Mouse (Mus musculus): ENCODE measurements at regions not wholly inside any gene's neighbourhood (a gene's known extent, or its start where the extent isn't known, plus 50 kb on each side); places are given as distances from the start of the nearest gene placed in this dataset.
A peak's percentile ranks its signal among the peaks of the same experiment; 100 is the strongest.

- no peak for DNase-seq
These were observed 231.9 kb downstream of the 4933412E24Rik start for GRCm38 (mm10) chr15:59784556-59784929.

GRCm38 (mm10) chr15:59783782-59784555 lies 232.4 kb downstream of the 4933412E24Rik start:
- peak; percentile 78 for DNase-seq

GRCm38 (mm10) chr15:59783393-59783781 lies 233.0 kb downstream of the 4933412E24Rik start:
- peak in 1 of 2 experiments; percentile 32 for DNase-seq

- no peak for DNase-seq
These were observed 235.9 kb downstream of the 4933412E24Rik start for GRCm38 (mm10) chr15:59780506-59780905.

DNA sequence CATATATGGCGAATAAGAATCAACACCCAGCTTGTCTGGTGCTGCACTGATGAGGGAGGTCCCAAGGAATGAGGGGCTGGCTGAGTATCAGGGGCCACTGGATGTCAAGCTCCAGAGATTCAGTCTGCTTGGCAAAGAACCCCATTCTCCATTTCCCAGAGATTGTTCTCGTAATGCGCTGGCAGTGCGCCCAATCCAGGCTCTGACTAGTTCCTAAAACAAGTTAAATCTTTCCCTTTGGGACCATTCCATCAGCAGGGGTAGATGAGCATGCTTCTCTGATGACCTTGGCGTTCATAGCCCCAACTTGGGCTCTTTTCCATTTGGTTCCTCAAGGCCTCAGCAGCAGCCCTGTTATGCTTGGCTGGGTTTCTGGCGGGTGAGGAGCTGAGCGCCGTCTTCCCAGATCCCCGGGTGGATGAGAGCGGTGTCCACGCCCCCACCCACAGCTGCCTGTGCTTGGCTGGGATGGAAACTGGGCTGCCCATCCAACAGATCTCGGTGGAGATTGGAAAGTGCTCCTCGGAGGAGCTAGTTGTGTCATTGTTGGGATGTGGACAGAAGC lies 239.0 kb downstream of the 4933412E24Rik start:
- peak; percentile 69 to 88 for DNase-seq

DNA sequence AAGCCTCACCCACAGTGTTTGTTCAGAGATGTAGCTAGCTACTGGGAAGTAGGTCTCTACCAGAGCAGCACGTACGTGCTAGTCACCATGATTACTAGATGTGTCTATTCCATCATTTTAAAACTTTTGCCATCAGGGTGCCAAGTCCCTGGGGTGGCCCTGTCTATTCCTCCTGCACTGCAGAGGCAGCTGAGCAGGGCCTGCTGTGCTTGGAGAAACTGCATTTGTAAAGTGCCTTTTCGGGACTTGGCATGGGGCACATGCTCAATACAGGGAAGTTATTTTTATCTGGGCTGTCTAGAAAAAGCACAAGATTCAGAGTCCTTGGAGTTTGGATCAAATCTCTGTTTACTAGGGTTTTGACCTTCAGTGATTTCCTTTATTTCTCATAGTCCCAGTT lies 240.6 kb downstream of the 4933412E24Rik start:
- no peak for DNase-seq

GRCm38 (mm10) chr15:59773983-59774382 lies 242.4 kb downstream of the 4933412E24Rik start:
- peak; percentile 49 to 60 for DNase-seq

DNA sequence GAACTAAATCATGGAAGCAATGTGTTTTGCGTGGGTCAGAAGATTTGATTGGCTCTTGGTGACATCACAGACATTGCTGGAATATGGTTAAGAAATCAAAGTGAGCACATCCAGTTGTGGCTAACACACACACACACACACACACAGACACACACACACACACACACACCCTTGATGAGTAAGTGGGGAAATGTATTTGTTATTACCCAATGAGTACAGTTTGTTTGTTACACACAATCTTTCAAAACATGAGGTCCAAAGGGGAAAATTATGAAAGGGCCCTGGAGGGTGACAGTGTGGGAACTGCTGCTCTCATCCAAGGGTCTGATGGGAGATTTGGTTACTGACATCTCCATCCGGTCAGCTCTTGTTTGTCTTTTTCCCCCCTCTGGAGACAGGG lies 243.8 kb downstream of the 4933412E24Rik start:
- DNase-seq: peak; percentile 34 to 45

- no peak for DNase-seq
These were observed 254.4 kb downstream of the 4933412E24Rik start for GRCm38 (mm10) chr15:59762061-59762460.

DNA sequence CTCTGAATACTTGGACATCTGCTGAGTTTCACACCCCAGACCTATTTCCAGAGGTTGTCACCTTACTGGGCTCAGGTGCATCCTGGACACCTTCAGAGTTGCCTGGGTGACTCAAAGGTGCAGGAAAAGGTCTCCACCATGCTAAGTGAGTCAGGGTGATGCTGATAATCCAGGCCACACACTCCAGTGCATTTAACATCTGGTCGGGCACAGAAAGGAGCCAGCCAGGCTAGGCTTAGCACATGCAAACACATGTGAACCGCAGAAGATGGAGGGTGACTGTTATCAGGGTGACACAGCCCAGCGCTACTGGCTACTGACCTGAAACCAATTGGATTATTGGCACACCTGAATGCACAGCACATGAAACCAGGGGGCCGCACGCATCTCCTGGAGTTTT lies 255.9 kb downstream of the 4933412E24Rik start:
- DNase-seq: no peak

- peak; percentile 62 to 68 for DNase-seq
These were observed 256.8 kb downstream of the 4933412E24Rik start for GRCm38 (mm10) chr15:59759566-59759965.

- DNase-seq: no peak
These were observed 257.4 kb downstream of the 4933412E24Rik start for GRCm38 (mm10) chr15:59758971-59759370.

DNA sequence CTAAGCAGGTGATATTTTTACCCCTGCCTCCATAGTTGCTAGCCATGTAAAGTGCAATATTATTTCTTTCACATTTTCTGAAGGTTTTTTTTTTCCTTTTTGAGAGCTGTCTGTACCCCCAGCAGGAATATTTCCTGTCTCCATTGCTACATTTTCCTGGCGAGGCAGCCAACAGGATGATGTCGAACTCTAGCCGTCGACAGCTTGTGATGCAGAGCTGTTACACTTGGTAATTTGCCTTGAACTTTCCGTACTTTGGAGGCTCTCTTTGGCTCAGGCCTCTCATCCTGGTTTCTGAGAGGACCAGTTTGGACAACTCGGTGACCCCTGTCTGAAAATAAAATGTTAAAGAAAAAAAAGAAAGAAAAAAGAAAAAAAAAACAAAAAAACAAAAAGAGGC lies 260.3 kb downstream of the 4933412E24Rik start:
- peak; percentile 22 to 59 for DNase-seq

DNA sequence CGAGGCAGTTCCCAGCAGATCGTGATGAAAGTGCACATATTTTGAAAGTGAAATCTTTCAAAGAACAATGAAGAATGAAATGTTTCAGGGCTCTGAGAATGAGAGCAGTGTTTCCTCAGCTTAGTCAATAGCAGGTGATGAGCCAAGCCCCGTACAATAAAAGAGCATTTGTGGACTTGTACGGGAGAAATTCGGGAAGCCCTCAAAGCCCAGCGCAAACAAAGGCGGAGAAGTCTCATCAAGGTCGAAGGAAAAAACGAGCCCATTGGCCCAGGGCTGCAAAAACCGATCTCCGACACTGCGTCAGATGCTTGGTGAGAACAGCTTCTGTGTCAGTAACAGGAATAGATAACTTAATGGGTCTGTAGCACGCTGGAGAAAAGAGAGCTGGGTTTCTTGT lies 261.5 kb downstream of the 4933412E24Rik start:
- DNase-seq: no peak

DNA sequence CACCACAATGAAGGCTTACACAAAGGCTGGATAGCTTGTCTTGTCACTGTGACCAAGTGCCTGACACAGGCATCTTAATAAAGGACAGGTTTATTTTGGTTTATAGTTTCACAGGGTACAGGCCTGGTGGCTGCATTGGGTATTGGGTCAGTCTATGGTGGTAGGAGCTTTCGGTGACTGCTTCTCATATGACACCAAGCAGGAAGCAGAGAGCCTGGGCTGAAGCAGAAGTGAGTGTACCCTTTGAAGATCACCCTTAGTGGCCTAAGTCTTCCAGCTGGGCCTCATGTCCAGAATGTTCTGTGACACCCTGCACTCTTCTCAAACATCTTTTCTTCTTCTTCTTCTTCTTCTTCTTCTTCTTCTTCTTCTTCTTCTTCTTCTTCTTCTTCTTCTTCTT lies 264.1 kb downstream of the 4933412E24Rik start:
- no peak for DNase-seq

DNA sequence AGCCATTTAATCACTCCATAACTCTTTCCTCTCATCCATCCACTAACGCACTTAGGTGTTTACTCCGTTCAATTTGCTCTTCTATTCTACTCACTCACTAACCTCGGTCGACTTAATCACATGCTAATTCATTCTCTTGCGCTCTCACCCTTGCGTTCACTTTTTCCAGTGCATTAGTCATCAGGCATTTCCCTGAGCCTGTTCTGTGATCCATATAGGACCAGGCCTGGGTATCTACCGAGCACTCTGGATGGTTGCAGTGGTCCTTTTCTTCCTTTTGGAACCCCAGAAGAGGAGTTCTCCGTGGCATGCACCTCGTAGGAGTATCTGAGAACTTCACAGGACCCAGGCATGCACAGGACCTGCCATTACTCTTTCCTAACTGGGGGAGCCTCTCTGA lies 270.1 kb downstream of the 4933412E24Rik start:
- no peak for DNase-seq

GRCm38 (mm10) chr15:59744411-59744931 lies 271.9 kb downstream of the 4933412E24Rik start:
- peak in 1 of 2 experiments; percentile 26 for DNase-seq

DNA sequence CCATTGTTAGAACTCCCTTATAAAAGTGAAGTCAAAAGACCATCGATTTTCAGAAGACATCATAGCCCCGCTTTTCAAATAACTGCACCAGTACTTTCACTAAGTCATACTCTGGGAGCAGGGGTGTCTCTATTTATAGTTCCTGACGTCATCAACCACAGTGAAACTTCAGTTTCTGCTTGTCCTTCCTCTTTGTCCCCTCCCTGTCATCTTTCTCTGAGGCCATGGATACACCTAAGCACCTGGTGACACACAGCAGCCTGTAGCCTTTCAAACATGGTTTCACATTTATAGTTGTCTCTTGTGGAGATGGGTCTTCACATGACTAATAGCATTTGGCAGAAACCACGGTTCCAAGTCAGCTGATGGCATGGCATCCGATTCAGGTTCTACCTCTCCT lies 277.2 kb downstream of the 4933412E24Rik start:
- no peak for DNase-seq

DNA sequence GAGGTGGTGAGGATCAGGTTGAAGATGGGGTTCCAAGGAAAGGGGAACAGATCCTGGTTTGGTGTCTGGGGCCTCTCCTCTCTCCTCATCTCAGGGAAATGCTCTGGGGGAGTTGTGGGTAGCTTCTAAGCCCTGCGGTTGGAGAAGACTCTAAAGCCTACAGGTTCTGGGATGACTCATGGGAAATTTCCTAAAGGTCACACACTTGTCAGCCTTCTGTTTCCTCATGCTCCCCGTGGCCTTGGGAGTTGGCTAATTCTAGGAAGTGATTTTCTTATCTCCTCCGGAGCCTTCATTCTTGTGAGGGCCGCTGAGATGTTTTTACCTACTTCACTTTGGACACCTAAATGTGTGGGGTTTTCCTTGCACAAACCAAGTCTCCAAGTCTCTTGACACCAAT lies 279.2 kb downstream of the 4933412E24Rik start:
- no peak for DNase-seq

- no peak for DNase-seq
These were observed 282.0 kb downstream of the 4933412E24Rik start for GRCm38 (mm10) chr15:59734376-59734775.

- DNase-seq: no peak
These were observed 282.5 kb downstream of the 4933412E24Rik start for GRCm38 (mm10) chr15:59733932-59734331.

DNA sequence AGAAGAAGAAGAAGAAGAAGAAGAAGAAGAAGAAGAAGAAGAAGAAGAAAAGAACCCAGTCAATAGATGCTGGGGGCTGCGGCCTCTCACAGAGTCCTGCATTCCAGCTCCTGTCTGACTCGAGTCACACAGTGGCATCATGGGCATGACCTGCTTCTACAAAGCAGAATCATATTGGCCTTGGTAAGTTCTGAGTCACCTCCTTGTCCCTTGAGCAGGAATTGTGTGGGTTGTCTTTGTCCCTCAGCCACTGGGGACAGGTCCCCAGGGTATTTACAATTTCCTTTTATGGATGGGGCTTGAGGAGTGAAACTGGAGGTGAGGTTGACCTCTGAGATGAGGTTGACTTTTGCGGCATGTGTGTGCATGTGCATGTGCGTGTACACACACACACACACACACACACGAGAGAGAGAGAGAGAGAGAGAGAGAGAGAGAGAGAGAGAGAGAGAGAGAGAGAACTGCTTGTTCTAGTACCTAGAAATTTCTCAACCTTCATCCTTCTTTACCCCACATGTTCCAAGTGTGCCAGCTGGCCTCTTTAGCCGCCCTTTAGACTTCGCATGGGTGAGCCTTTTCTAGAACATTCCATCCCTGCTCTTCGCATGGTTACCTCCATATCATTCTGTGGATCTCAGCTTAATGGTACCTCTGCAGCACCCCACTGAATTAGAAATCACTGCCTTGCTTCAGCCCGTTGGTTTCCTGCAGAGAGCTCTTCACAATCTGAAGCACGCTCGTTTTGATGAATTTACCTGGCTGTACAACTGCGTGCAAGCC lies 283.2 kb downstream of the 4933412E24Rik start:
- no peak for DNase-seq

DNA sequence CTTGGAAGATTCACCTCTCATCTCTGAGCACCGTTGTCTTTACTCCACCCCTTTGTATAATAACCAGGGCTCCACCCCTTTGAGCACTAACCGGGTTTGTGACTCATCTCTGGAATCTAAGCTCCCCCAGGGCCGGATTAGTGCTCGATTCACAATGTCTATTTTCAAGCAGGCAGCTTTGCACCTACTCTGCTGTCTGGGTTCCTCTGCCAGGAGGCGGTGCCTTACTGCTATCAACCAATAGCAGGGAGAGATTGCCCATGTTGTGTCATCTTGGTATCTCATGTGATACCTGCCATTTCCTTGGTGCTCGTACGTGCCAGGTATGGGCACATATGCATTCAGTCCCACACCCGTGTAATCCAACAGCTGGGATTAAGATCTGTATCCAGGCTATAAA lies 285.3 kb downstream of the 4933412E24Rik start:
- no peak for DNase-seq

All from lung, postnatal 4 days (tissue).